Mouse (Mus musculus) forelimb bud, embryonic 11.5 days (tissue): ENCODE results near the gene Fntb.
"Not testable (repeated sequence)": the region's sequence is repeated elsewhere in the genome, so short reads cannot be mapped to it uniquely, and the experiment has no call there.

Experiments used
- DNase-seq: peaks from one replicate; pipeline ENCODE4 v3.0.0-alpha.2; 2012; ENCODE audit warnings: low read depth, low spot score

Fntb gene

GRCm38 (mm10) chr12:76837101-76837843, 71.9 kb downstream of the Fntb start:
- DNase-seq: peak; percentile 96

GRCm38 (mm10) chr12:76837844-76838650, 72.7 kb downstream of the Fntb start:
- no peak for DNase-seq

- DNase-seq: no peak
Measured at GRCm38 (mm10) chr12:76839298-76839697, 73.9 kb downstream of the Fntb start.

- no peak for DNase-seq
Measured at GRCm38 (mm10) chr12:76840081-76840480, 74.7 kb downstream of the Fntb start.

DNA sequence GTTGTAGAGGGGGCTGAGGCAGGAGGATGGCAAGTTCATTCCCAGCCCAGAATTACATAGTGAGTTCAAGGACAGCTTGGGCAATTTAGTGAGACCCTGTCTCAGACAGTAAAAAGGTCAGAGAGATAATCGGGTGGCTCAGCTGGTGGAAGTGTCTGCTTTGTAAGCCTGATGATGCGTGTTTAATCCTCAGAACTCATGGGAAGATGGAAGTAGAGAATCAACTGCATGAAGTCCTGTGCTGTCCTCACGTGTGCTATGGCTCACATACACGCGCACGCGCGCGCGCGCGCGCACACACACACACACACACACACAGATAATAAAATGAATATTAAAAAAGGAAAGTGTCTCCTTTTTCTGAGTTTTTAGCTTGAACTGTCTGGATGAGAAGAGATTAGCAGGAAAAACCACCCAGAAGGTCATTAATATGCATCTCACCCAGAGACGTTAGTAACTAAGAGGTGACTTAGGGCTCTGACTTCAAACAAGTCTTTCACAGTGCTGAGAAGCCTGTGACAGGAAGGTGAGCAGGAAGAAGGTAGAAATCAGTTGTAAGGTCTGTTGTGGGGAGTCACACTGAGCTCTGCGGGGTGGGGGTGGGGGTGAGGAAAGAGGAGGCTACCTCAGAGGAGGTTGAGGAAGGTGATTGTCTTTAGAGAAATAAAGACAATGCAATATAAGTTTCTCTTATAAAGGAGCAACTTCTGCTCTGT, 79.1 kb downstream of the Fntb start:
- no peak for DNase-seq

- no peak for DNase-seq
Measured at GRCm38 (mm10) chr12:76852419-76852818, 87.0 kb downstream of the Fntb start.

- no peak for DNase-seq
Measured at GRCm38 (mm10) chr12:76853378-76854142, 88.2 kb downstream of the Fntb start.

- DNase-seq: no peak
Measured at GRCm38 (mm10) chr12:76857087-76857486, 91.7 kb downstream of the Fntb start.

- DNase-seq: not testable (repeated sequence)
Measured at GRCm38 (mm10) chr12:76858788-76859187, 93.4 kb downstream of the Fntb start.

- no peak for DNase-seq
Measured at GRCm38 (mm10) chr12:76863651-76864050, 98.3 kb downstream of the Fntb start.

GRCm38 (mm10) chr12:76865266-76865665, 99.9 kb downstream of the Fntb start:
- DNase-seq: no peak

GRCm38 (mm10) chr12:76867586-76868280, 102.3 kb downstream of the Fntb start:
- no peak for DNase-seq

DNA sequence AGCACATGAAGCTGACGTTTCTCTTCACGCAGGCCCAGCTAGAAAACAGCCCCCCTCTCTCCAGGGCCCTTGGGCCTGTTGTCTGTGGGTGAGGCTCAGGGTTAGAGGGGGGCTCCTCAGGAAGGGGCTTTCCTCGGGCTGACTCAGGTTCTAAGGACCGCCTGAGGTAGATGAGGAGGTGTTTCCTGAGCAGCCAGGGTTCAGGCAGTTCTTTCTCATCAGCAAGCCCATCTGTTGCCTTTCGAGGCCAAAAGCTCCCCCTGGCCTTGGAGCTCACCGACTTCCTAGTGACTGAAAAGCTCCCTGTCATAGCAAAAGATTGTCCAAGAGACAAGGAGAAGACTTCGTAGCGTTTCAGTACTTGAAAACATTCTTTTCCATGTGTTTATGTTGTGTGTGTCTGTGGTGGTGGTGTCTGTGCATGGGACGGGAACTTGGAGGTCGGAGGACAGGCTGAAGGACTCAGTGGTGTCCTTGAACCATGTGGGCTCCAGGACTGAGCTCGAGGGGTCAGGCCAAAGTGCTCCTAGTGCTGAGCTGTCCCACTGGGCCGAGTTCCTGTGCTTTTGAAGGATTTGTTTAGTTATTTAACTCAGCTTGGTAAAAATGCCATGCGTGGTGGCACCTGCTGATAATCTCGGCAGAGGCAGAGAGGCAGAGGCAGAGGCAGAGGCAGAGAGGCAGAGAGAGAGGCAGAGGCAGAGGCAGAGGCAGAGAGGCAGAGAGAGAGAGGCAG, 103.2 kb downstream of the Fntb start:
- no peak for DNase-seq

DNA sequence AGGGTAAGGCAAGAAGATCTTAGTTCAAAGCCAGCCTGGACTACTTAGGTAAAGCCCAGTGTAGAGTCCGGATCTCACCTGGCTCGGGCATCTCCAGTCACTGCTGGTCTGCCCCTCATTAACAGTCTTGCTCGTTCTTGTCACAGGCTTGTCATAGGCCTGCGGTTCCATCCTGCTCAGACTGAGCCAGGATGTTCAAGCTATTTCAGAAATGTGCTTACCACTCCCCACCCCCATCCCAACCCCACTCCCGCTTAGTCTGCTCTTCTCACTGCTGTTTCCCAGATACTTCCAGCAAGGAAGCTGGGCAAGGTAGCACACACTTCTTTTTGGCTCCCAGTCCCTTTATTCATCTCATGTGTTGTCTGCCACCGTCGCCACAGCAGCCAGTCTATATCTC, 104.2 kb downstream of the Fntb start:
- no peak for DNase-seq

GRCm38 (mm10) chr12:76872767-76873316, 107.5 kb downstream of the Fntb start:
- no peak for DNase-seq

- DNase-seq: no peak
Measured at GRCm38 (mm10) chr12:76874826-76875225, 109.4 kb downstream of the Fntb start.

DNA sequence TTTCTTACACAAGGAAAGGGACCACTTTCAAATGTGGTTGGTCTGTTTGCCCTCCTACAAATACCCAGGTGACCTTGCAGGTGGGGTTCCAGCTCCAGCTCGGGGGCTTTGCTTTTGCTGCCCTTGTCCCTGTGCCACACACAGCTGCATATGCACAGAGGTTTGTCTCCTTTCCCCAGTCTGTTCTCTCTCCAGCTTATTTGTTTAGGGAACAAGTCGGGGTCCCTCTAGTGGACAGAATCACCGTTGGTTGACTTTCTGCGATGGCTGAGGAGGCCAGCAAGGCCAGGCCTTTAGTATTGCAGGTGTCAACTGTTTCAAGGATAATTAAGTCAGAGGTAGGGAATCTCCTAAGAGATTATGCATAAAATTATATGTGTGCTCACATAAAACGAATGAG, 113.9 kb downstream of the Fntb start:
- peak; percentile 57 for DNase-seq

GRCm38 (mm10) chr12:76880131-76880530, 114.7 kb downstream of the Fntb start:
- no peak for DNase-seq

DNA sequence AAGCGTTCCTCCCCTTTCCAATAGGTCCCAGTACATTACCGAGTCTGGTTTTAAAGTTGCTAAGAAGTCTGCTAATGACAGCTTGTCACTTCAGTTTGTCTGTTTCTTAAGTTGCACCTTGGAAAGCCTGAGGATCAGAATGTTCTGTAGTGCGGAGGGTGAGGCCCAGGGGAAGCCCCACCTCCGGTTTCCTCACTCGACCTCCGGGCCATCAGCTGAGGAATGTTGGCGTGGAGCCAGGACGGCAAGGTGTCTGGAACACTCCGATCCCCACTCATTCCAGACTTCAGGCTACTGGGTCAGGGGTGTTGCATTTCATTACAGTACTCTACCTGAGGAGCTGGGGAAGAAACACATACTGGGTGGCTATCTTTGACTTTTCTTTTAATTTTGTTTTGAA, 118.4 kb downstream of the Fntb start:
- peak; percentile 70 for DNase-seq

GRCm38 (mm10) chr12:76885103-76885502, 119.7 kb downstream of the Fntb start:
- no peak for DNase-seq
